Mouse (Mus musculus) mature B cell (primary cell): ENCODE measurements at regions not wholly inside any gene's neighbourhood (a gene's known extent, or its start where the extent isn't known, plus 50 kb on each side); places are given as distances from the start of the nearest gene placed in this dataset.

ENCODE experiments used
- in situ Hi-C: fragments of 300-500 bp; cut with MboI; formaldehyde crosslinking; loops from 2 replicates; pipeline ENCODE4 v1.14.3; 2019

GRCm38 (mm10) chr10:122515698-122516097, 67.4 kb downstream of the Avpr1a start:
- in situ Hi-C loops: no loop called here

DNA sequence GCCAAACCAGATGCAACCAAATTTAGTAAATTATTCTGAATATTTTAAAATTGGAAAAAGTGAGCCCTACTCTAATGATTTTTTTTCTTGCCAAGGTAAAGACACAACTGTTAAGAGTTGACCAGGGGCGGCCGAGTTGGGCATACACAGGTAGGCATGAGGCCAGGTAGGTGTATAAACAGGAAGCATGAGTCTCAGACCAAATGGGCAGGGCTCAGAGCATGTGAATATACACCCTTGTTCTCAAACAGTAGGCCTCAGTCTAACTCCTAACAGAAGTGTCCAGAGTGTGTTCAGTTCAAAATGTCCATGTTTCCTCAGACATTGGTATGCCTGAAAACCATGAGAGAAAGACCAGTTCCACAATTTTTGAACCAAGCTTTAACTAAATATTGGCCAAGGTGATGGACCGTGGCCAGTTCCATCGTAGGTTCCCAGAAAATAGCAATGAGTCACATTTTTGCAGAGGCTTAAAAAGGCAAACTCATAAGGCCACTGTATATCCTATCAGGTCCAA, 71.0 kb downstream of the Avpr1a start:
- in situ Hi-C loops: no loop called here

DNA sequence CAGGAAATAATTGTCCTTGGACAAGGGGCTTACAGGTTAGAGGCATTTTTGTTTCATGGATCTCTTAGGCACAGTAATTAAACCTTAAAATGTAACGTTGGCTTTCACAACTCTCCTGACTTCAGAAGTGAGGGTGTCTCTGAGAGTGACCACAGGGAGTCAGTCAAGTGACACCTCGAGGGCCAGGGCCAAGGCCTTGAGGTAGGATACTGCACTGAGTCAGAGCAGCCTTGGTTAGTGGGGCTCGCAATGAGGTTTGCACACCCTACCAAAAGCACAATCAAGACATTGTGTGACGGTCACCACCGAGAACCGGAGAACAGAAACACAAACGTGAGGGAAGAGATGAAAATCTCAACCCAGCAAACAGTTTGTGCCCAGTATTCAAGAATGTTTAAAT, 71.7 kb downstream of the Avpr1a start:
- in situ Hi-C loops: loop anchor here (10.0 kb wide), 1 partner anchor 415 kb away; no protein-coding TSS in a partner anchor

- in situ Hi-C loops: loop anchor here (10.0 kb wide), 1 partner anchor 418 kb away; no protein-coding TSS in a partner anchor
Measured at GRCm38 (mm10) chr10:122522631-122523030, 74.3 kb downstream of the Avpr1a start.

- in situ Hi-C loops: loop anchor here (10.0 kb wide), 1 partner anchor 421 kb away; no protein-coding TSS in a partner anchor
Measured at GRCm38 (mm10) chr10:122525360-122525759, 77.1 kb downstream of the Avpr1a start.

DNA sequence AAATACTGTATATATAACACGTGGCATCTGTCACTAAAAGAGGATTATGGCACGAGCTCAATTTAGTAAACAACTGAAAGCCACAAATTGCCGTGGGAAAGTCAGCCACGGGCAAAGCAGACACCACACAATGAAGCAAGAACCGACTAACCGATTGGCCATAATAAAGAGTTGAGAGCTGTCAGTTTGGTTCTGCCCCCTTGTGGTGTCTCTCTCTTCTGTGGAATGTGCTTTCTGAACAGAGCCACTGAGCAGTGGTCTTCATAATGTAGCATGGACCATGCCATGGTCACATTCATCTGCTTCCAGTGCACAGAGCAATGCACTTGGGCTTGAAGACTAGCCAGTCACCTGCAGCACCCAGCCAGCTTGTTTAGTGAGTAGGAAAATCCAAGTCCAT, 77.5 kb downstream of the Avpr1a start:
- in situ Hi-C loops: loop anchor here (10.0 kb wide), 1 partner anchor 421 kb away; no protein-coding TSS in a partner anchor

- in situ Hi-C loops: loop anchor here (10.0 kb wide), 1 partner anchor 423 kb away; no protein-coding TSS in a partner anchor
Measured at GRCm38 (mm10) chr10:122528222-122528621, 79.9 kb downstream of the Avpr1a start.

GRCm38 (mm10) chr10:122528973-122529703, 80.8 kb downstream of the Avpr1a start:
- in situ Hi-C loops: loop anchor here (10.0 kb wide), 1 partner anchor 424 kb away; no protein-coding TSS in a partner anchor

- in situ Hi-C loops: no loop called here
Measured at GRCm38 (mm10) chr10:122534714-122535113, 86.4 kb downstream of the Avpr1a start.

GRCm38 (mm10) chr10:122535137-122535536, 86.8 kb downstream of the Avpr1a start:
- in situ Hi-C loops: no loop called here

- in situ Hi-C loops: no loop called here
Measured at GRCm38 (mm10) chr10:122539655-122540054, 91.4 kb downstream of the Avpr1a start.

DNA sequence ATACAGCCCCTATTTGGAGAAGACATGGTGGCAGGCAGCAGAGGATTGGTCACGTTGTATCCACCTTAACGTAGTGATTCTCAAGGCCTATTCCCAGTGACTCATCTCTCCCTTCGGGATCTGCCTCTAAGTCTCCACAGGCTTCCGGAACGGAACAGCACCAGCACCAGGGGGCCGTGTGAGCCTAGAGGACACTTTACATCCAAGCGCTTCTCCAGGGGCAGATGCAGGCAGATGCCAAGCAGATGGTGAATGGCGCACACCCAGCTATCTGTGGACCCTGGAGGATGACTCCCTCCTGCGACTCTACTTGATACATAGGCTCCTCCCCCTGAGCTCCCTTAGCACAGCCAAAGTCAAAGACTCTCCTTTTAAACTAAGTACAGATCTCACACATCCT, 94.3 kb downstream of the Avpr1a start:
- in situ Hi-C loops: no loop called here

DNA sequence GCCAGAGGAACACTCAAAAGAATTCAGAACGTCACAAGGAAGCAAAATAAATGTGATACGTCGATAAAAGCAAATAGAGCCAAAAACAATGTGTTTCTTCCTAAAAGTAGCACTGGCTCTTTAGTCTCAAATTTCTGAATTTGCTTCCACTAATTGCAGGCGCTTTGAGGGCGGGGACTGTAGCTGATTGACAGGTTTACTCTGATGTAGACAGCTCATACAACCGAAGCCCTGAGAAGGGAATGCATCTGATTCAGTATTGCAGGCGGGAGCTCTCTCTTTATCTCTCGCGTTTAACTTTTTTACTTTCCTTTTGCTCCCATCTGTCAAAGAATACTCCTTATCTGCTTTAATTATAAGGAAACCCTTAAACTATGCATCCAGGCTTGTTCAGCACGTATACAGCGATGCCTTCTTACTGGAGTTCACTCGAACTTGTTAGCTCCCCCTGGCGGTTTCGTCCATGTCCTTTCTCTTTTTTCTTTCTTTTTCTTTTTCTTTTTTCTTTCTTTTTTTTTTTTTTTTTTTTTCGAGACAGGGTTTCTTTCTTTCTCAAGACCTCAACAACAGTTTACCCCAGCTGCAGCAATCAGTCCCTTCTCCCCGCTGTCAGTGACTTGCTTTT, 95.9 kb downstream of the Avpr1a start:
- in situ Hi-C loops: no loop called here

GRCm38 (mm10) chr10:122545029-122545428, 96.7 kb downstream of the Avpr1a start:
- in situ Hi-C loops: no loop called here

- in situ Hi-C loops: no loop called here
Measured at GRCm38 (mm10) chr10:122551586-122551985, 103.3 kb downstream of the Avpr1a start.

GRCm38 (mm10) chr10:122553124-122553822, 105.0 kb downstream of the Avpr1a start:
- in situ Hi-C loops: no loop called here

GRCm38 (mm10) chr10:122553851-122554250, 105.6 kb downstream of the Avpr1a start:
- in situ Hi-C loops: no loop called here

DNA sequence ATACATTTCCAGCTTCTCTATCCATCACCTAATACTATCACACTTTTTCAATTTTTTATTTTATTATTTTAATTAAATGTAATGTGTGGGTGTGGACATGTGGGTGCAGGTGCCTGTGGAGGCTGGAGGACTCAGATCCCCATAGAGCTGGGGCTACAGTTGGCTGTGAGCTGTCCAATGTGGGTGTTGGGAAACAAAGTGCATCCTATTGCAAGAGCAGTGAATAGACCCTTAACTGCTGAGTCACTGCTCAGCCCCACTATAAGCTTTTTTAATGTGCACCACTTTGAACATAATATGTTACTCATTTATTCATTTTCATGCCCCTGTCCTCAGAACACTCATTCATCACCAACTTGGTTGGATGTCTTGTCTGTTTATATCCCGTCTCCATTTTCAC, 110.4 kb downstream of the Avpr1a start:
- in situ Hi-C loops: no loop called here

GRCm38 (mm10) chr10:122560001-122560695, 111.8 kb downstream of the Avpr1a start:
- in situ Hi-C loops: no loop called here

- in situ Hi-C loops: no loop called here
Measured at GRCm38 (mm10) chr10:122561924-122562323, 113.6 kb downstream of the Avpr1a start.

- in situ Hi-C loops: no loop called here
Measured at GRCm38 (mm10) chr10:122562542-122562941, 114.2 kb downstream of the Avpr1a start.

- in situ Hi-C loops: no loop called here
Measured at GRCm38 (mm10) chr10:122563973-122564372, 114.6 kb upstream of the Ppm1h start.
